Mouse (Mus musculus): ENCODE results near the gene Gm11397. TPM values are rescaled to one million over a fixed set of nuclear protein-coding genes. Genes with fewer than 3 reads are reported as not detected.
"Not testable (repeated sequence)": the region's sequence is repeated elsewhere in the genome, so short reads cannot be mapped to it uniquely, and the experiment has no call there.

The Gm11397 gene
- polyA plus RNA-seq (2012), result not detected in 2 replicates

GRCm38 (mm10) chr13:33395461-33395860 lies at the start of gene Gm11397:
Gene Gm11397, plus strand, starts transcription at chr13:33395761.
- TF ChIP-seq GATA1 (IDR thresholded peaks at IDR 0.05; ENCODE audit: low read length), result not testable (repeated sequence)

Other genes starting within 250 kb of the Gm11397 start
- gene Serpinb9c, start 236.0 kb upstream of the Gm11397 start, polyA plus RNA-seq (2012), result 0.27 and 0.29 TPM in 2 replicates
- gene Serpinb9d, start 202.8 kb upstream of the Gm11397 start, polyA plus RNA-seq (2012), result not detected in 2 replicates
- gene Serpinb9e, start 146.1 kb upstream of the Gm11397 start, polyA plus RNA-seq (2012), result not detected in 2 replicates
- not detected in 2 replicates for gene Serpinb9f, start 71.7 kb upstream of the Gm11397 start, polyA plus RNA-seq (2012)
- gene Serpinb9g, start 89.0 kb downstream of the Gm11397 start, polyA plus RNA-seq (2012), result not detected in 2 replicates